Mouse (Mus musculus) stomach, postnatal 0 days (tissue): Measurements from ENCODE around the gene F2.
A peak's percentile ranks its signal among the peaks of the same experiment; 100 is the strongest.

ENCODE experiments used
- CTCF ChIP-seq: IDR thresholded peaks from 2 replicates; pipeline ENCODE4 v1.5.1; 2016; ENCODE audit warnings: antibody characterized with exemption, low read depth, mild to moderate bottlenecking, moderate library complexity
- EP300 ChIP-seq: optimal IDR thresholded peaks from 2 replicates; pipeline ENCODE3; 2016; ENCODE audit warnings: antibody characterized with exemption

GRCm38 (mm10) chr2:91674895-91675294 lies 38.7 kb upstream of the F2 start:
- TF ChIP-seq CTCF: peak; percentile 5; the same call in 1 of the 2 replicates
- TF ChIP-seq EP300: no peak
